Mouse (Mus musculus) brain, embryonic 14.5 days (tissue): ENCODE results near the gene Ggt5.
A peak's percentile ranks its signal among the peaks of the same experiment; 100 is the strongest.

Experiments
- CTCF ChIP-seq: fragments of 200-500 bp; IDR thresholded peaks from 2 replicates; pipeline ENCODE4 v1.5.1; 2012; ENCODE audit warnings: inconsistent platforms, mild to moderate bottlenecking, moderate library complexity, borderline replicate concordance; ENCODE audit not compliant: insufficient read depth, insufficient read length; ENCODE audit errors: extremely low read depth
- POLR2A ChIP-seq: fragments of 200-500 bp; IDR thresholded peaks from 2 replicates; pipeline ENCODE4 v1.6.1; 2012; ENCODE audit warnings: mild to moderate bottlenecking, inconsistent platforms, borderline replicate concordance; ENCODE audit not compliant: poor library complexity, insufficient read depth, insufficient read length, severe bottlenecking; ENCODE audit errors: extremely low read depth

- TF ChIP-seq CTCF: peak; percentile 10; the same call in 1 of the 2 replicates
- TF ChIP-seq POLR2A: no peak
Observed at GRCm38 (mm10) chr10:75566321-75566720, 22.8 kb upstream of the Ggt5 start.
